Mouse (Mus musculus): ENCODE results near the gene Smoc1. TPM values are rescaled to one million over a fixed set of nuclear protein-coding genes. Genes with fewer than 3 reads are reported as not detected.

Smoc1 gene
- polyA plus RNA-seq, 1 experiment: 9.8 TPM

- Histone ChIP-seq H3K36me3 (ENCODE audit: control insufficient read depth, insufficient read depth, low read length) (no peaks in the 10 kb centered on the region), H3K4me1 (ENCODE audit: control insufficient read depth, insufficient read depth, low read length) (0 out of 2 replicates have a peak, but pooled peaks cover 2% of the 10 kb centered on the region), H3K4me3 (ENCODE audit: control insufficient read depth, low read depth, low read length) (no peak overlapping the region), H3K27me3 (ENCODE audit: control insufficient read depth, insufficient read depth, low read length) (no peaks in the 10 kb centered on the region), H3K27ac (ENCODE audit: control insufficient read depth, insufficient read depth, low read depth, low read length) (peak overlapping the region; percentile 6; the same call in 1 of the 2 replicates)
- TF ChIP-seq CTCF (IDR thresholded peaks at IDR 0.05; ENCODE audit: control insufficient read depth, insufficient read depth, insufficient replicate concordance, low read depth, low read length) (no peak), POLR2A (IDR thresholded peaks at IDR 0.05; ENCODE audit: control insufficient read depth, low read depth, low read length) (no peak)
Observed at GRCm38 (mm10) chr12:81159947-81160346, 133.3 kb downstream of the Smoc1 start.

DNA sequence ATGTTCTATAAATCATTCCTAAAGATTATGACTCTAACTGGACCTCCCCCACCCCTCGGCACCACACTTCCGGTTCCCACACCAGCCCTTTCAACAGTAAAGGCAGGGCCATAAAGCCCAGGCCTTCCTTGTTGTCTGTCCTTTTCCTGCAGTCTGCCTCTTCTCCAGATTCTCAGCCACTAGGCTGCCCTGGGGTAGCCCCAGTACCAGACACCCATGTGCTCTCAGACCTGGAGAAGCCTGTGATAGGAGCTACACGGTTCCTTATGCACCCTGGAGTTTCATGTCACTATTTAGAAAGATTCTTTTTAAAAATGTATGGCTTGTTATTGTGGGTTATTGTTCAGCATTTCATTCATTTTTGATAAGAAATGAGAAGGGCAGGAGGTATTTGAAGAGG, 133.8 kb downstream of the Smoc1 start:
- no peaks in the 10 kb centered on the region for H3K36me3 ChIP-seq (ENCODE audit: control insufficient read depth, insufficient read depth, low read length)
- no peaks in the 10 kb centered on the region for H3K27me3 ChIP-seq (ENCODE audit: control insufficient read depth, insufficient read depth, low read length)
- H3K4me3 ChIP-seq (ENCODE audit: control insufficient read depth, low read depth, low read length): no peak overlapping the region
- no peak overlapping the region for H3K27ac ChIP-seq (ENCODE audit: control insufficient read depth, insufficient read depth, low read depth, low read length)
- H3K4me1 ChIP-seq (ENCODE audit: control insufficient read depth, insufficient read depth, low read length): 0 out of 2 replicates have a peak, but pooled peaks cover 2% of the 10 kb centered on the region
- no peak for TF ChIP-seq CTCF (IDR thresholded peaks at IDR 0.05; ENCODE audit: control insufficient read depth, insufficient read depth, insufficient replicate concordance, low read depth, low read length)

DNA sequence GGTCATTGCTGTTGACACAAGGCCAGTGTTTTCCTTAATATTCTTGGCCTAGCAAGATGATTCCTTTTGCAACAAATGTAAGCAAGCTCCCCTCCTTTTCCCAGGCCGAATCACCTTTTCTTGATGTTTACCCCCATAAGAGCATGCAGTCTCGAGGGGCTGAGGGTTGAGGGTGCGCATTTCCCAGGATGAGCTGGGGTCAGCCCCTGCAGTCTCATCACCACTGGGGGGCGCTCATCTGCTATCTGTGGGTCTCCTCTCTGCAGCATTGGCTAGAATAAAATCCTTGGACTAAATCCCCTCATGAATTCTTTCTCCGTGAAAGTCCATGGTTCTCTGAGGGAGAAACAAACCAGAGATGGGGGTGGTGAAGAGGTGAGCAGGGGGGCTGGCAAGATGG, 134.2 kb downstream of the Smoc1 start:
- H3K4me1 ChIP-seq (ENCODE audit: control insufficient read depth, insufficient read depth, low read length): 0 out of 2 replicates have a peak, but pooled peaks cover 2% of the 10 kb centered on the region
- H3K4me3 ChIP-seq (ENCODE audit: control insufficient read depth, low read depth, low read length): no peak overlapping the region
- TF ChIP-seq POLR2A (IDR thresholded peaks at IDR 0.05; ENCODE audit: control insufficient read depth, low read depth, low read length) (no peak), CTCF (IDR thresholded peaks at IDR 0.05; ENCODE audit: control insufficient read depth, insufficient read depth, insufficient replicate concordance, low read depth, low read length) (peak; percentile 56; the same call in 1 of the 2 replicates)
- no peaks in the 10 kb centered on the region for H3K36me3 ChIP-seq (ENCODE audit: control insufficient read depth, insufficient read depth, low read length)
- H3K27me3 ChIP-seq (ENCODE audit: control insufficient read depth, insufficient read depth, low read length): no peaks in the 10 kb centered on the region
- H3K27ac ChIP-seq (ENCODE audit: control insufficient read depth, insufficient read depth, low read depth, low read length): peak overlapping the region; percentile 17; the same call in 1 of the 2 replicates

GRCm38 (mm10) chr12:81161282-81161681, 134.7 kb downstream of the Smoc1 start:
- 0 out of 2 replicates have a peak, but pooled peaks cover 2% of the 10 kb centered on the region for H3K4me1 ChIP-seq (ENCODE audit: control insufficient read depth, insufficient read depth, low read length)
- H3K27ac ChIP-seq (ENCODE audit: control insufficient read depth, insufficient read depth, low read depth, low read length): peak overlapping the region; percentile 17; the same call in 1 of the 2 replicates
- H3K36me3 ChIP-seq (ENCODE audit: control insufficient read depth, insufficient read depth, low read length): no peaks in the 10 kb centered on the region
- TF ChIP-seq POLR2A (IDR thresholded peaks at IDR 0.05; ENCODE audit: control insufficient read depth, low read depth, low read length) (no peak), CTCF (IDR thresholded peaks at IDR 0.05; ENCODE audit: control insufficient read depth, insufficient read depth, insufficient replicate concordance, low read depth, low read length) (no peak)
- no peak overlapping the region for H3K4me3 ChIP-seq (ENCODE audit: control insufficient read depth, low read depth, low read length)
- H3K27me3 ChIP-seq (ENCODE audit: control insufficient read depth, insufficient read depth, low read length): no peaks in the 10 kb centered on the region

GRCm38 (mm10) chr12:81163131-81163530, 136.5 kb downstream of the Smoc1 start:
- Histone ChIP-seq H3K4me3 (ENCODE audit: control insufficient read depth, low read depth, low read length) (no peak overlapping the region), H3K27ac (ENCODE audit: control insufficient read depth, insufficient read depth, low read depth, low read length) (no peak overlapping the region), H3K27me3 (ENCODE audit: control insufficient read depth, insufficient read depth, low read length) (no peaks in the 10 kb centered on the region), H3K36me3 (ENCODE audit: control insufficient read depth, insufficient read depth, low read length) (no peaks in the 10 kb centered on the region), H3K4me1 (ENCODE audit: control insufficient read depth, insufficient read depth, low read length) (no peaks in the 10 kb centered on the region)
- TF ChIP-seq POLR2A (IDR thresholded peaks at IDR 0.05; ENCODE audit: control insufficient read depth, low read depth, low read length): no peak

DNA sequence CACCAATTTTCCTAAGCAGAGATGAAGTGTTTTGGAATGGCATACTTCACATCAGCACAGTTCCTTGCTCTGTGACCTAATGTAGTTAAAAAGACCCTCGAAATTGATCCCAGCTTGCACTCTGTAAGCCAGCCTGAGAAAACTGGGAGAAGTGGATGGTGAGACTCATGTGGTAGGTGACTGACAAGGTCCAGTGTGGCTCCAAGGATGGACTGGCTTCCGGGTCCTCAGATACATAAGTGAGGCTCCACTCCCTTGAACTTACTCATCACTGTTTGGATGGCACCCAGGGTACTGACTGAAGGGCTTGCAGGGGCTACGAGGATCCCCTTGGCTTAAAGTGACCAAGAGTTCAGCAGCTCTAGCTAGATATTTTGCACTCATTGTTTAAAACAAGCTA, 137.0 kb downstream of the Smoc1 start:
- H3K27me3 ChIP-seq (ENCODE audit: control insufficient read depth, insufficient read depth, low read length): no peaks in the 10 kb centered on the region
- no peak overlapping the region for H3K27ac ChIP-seq (ENCODE audit: control insufficient read depth, insufficient read depth, low read depth, low read length)
- TF ChIP-seq POLR2A (IDR thresholded peaks at IDR 0.05; ENCODE audit: control insufficient read depth, low read depth, low read length) (no peak), CTCF (IDR thresholded peaks at IDR 0.05; ENCODE audit: control insufficient read depth, insufficient read depth, insufficient replicate concordance, low read depth, low read length) (no peak)
- H3K4me3 ChIP-seq (ENCODE audit: control insufficient read depth, low read depth, low read length): no peak overlapping the region
- no peaks in the 10 kb centered on the region for H3K4me1 ChIP-seq (ENCODE audit: control insufficient read depth, insufficient read depth, low read length)
- H3K36me3 ChIP-seq (ENCODE audit: control insufficient read depth, insufficient read depth, low read length): no peaks in the 10 kb centered on the region

- no peaks in the 10 kb centered on the region for H3K27me3 ChIP-seq (ENCODE audit: control insufficient read depth, insufficient read depth, low read length)
- H3K4me1 ChIP-seq (ENCODE audit: control insufficient read depth, insufficient read depth, low read length): no peaks in the 10 kb centered on the region
- no peak overlapping the region for H3K4me3 ChIP-seq (ENCODE audit: control insufficient read depth, low read depth, low read length)
- TF ChIP-seq POLR2A (IDR thresholded peaks at IDR 0.05; ENCODE audit: control insufficient read depth, low read depth, low read length) (no peak), CTCF (IDR thresholded peaks at IDR 0.05; ENCODE audit: control insufficient read depth, insufficient read depth, insufficient replicate concordance, low read depth, low read length) (no peak)
- H3K36me3 ChIP-seq (ENCODE audit: control insufficient read depth, insufficient read depth, low read length): no peaks in the 10 kb centered on the region
- H3K27ac ChIP-seq (ENCODE audit: control insufficient read depth, insufficient read depth, low read depth, low read length): no peak overlapping the region
Observed at GRCm38 (mm10) chr12:81166092-81166491, 139.5 kb downstream of the Smoc1 start.

GRCm38 (mm10) chr12:81166615-81167014, 140.0 kb downstream of the Smoc1 start:
- Histone ChIP-seq H3K4me3 (ENCODE audit: control insufficient read depth, low read depth, low read length) (no peak overlapping the region), H3K27me3 (ENCODE audit: control insufficient read depth, insufficient read depth, low read length) (no peaks in the 10 kb centered on the region), H3K27ac (ENCODE audit: control insufficient read depth, insufficient read depth, low read depth, low read length) (no peak overlapping the region), H3K36me3 (ENCODE audit: control insufficient read depth, insufficient read depth, low read length) (no peaks in the 10 kb centered on the region), H3K4me1 (ENCODE audit: control insufficient read depth, insufficient read depth, low read length) (no peaks in the 10 kb centered on the region)
- TF ChIP-seq CTCF (IDR thresholded peaks at IDR 0.05; ENCODE audit: control insufficient read depth, insufficient read depth, insufficient replicate concordance, low read depth, low read length): no peak
- TF ChIP-seq POLR2A (IDR thresholded peaks at IDR 0.05; ENCODE audit: control insufficient read depth, low read depth, low read length): no peak

All from testis, adult 2 months (tissue).